18 mouse cellular contexts compared by ENCODE assay signal in genomic region chr14:75779913-75780312, GRCm38 (mm10).
"Had no signal": no experiment of that assay in that cellular context is flagged by ENCODE, and none has a peak within 500 bp of the region (broad histone marks: within the 10 kb centered on the region; RNA-seq: fewer than 3 reads in every experiment).

No protein-coding gene starts in this region.

- H3K27ac ChIP-seq: midbrain, embryonic 10.5 days; midbrain, embryonic 12.5 days; neural tube, embryonic 13.5 days; neural tube, embryonic 15.5 days had no signal

- ATAC-seq: midbrain, embryonic 16.5 days had no signal

- H3K9ac ChIP-seq: lung, embryonic 14.5 days; midbrain, embryonic 12.5 days; neural tube, embryonic 13.5 days; neural tube, embryonic 15.5 days had no signal

- H3K4me2 ChIP-seq: lung, embryonic 14.5 days; midbrain, embryonic 12.5 days; neural tube, embryonic 13.5 days; neural tube, embryonic 15.5 days had no signal

- H3K27me3 ChIP-seq: midbrain, embryonic 12.5 days; neural tube, embryonic 13.5 days; neural tube, embryonic 15.5 days had no signal

- H3K4me3 ChIP-seq: midbrain, embryonic 10.5 days; midbrain, embryonic 12.5 days; myocyte; neural tube, embryonic 13.5 days; neural tube, embryonic 15.5 days had no signal

- H3K9me3 ChIP-seq: midbrain, embryonic 10.5 days; midbrain, embryonic 12.5 days; neural tube, embryonic 13.5 days; neural tube, embryonic 15.5 days had no signal

- DNase-seq: lung, embryonic 14.5 days; lung, postnatal 10 days; lung, postnatal 4 days; midbrain, embryonic 14.5 days; retina, postnatal 1 day; right cerebral cortex, adult 18-20 months; right cerebral cortex, postnatal 25 days; right cerebral cortex, postnatal 4 days; spleen, adult 18-20 months; thymus, adult 18-20 months; thymus, postnatal 14 days; thymus, postnatal 36 days had no signal

- H3K4me1 ChIP-seq: midbrain, embryonic 10.5 days; midbrain, embryonic 12.5 days; neural tube, embryonic 13.5 days; neural tube, embryonic 15.5 days had no signal
